Mouse (Mus musculus) embryonic facial prominence, embryonic 12.5 days (tissue): ENCODE results near the gene Ptpn13. TPM values are rescaled to one million over a fixed set of nuclear protein-coding genes. Genes with fewer than 3 reads are reported as not detected.

Source experiments
- ATAC-seq: fragments of 200-750 bp; cut with Nextera tagmentation; 2 replicates; pipeline ENCODE4 v1.8.0; 2017; ENCODE audit not compliant: insufficient number of reproducible peaks, insufficient read depth, low FRiP score, low TSS enrichment
- H3K27ac ChIP-seq: fragments of 300-500 bp; sonication (generic); 2 replicates; pipeline ENCODE4 v1.5.1; 2016; ENCODE audit warnings: mild to moderate bottlenecking
- H3K27me3 ChIP-seq: fragments of 300-500 bp; sonication (generic); 2 replicates; pipeline ENCODE4 v1.6.1; 2016; ENCODE audit warnings: mild to moderate bottlenecking, moderate library complexity
- H3K36me3 ChIP-seq: fragments of 300-500 bp; sonication (generic); 2 replicates; pipeline ENCODE4 v1.6.1; 2016; ENCODE audit warnings: mild to moderate bottlenecking
- H3K4me1 ChIP-seq: fragments of 300-500 bp; sonication (generic); 2 replicates; pipeline ENCODE4 v1.6.1; 2016
- H3K4me2 ChIP-seq: fragments of 300-500 bp; sonication (generic); replicated peaks from 2 replicates; pipeline ENCODE4 v1.6.1; 2016; ENCODE audit warnings: mild to moderate bottlenecking, moderate library complexity
- H3K4me3 ChIP-seq: fragments of 300-500 bp; sonication (generic); 2 replicates; pipeline ENCODE4 v1.5.1; 2016; ENCODE audit warnings: mild to moderate bottlenecking
- H3K9ac ChIP-seq: fragments of 300-500 bp; sonication (generic); 2 replicates; pipeline ENCODE4 v1.6.1; 2016; ENCODE audit warnings: mild to moderate bottlenecking, moderate library complexity
- H3K9me3 ChIP-seq: fragments of 300-500 bp; sonication (generic); 2 replicates; pipeline ENCODE4 v1.6.1; 2016; ENCODE audit warnings: mild to moderate bottlenecking, moderate library complexity
- WGBS: fragments of 180-500 bp; shearing (Covaris S2); methylation state at CpG from one replicate; pipeline ENCODE4 v1.1.7; 2016; 5-methylcytosine and 5-hydroxymethylcytosine counted together
- polyA plus RNA-seq: library from polyadenylated mRNA; unstranded; fragments of >200 nt; fragmentation: Nextera tagmentation; extraction: Ambion mirVana; gene quantifications from 2 replicates; pipeline ENCODE4 v1.2.1, GENCODE M21; 2016

The Ptpn13 gene
- polyA plus RNA-seq, 1 experiment from 2014 or later, result 19.2 TPM

DNA sequence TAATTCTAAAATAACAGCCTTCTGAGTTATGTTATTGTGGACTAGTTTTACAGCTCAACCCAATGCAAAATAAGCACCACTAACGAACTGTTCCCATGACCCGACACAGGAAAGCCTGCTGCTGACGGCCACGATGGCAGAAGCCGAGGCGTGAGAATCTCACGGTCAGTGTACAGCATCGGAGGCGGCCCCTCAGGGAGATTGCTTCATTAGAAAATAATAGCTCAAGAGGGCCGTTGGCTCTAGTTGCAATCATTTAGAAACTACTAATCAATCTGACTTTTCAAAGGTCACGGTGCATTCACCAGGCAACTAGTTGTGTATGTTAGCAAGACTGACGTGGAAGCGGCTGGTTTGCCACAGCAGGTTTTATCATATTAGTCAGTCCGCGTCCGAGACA is 31.2 kb upstream of the Ptpn13 start:
- ATAC-seq, result no peak
- Histone ChIP-seq H3K36me3 (no peaks in the 10 kb centered on the region), H3K4me3 (no peak overlapping the region), H3K4me2 (no peak overlapping the region), H3K4me1 (peaks cover 7% of the 10 kb centered on the region; the same call in 1 of the 2 replicates), H3K9me3 (no peaks in the 10 kb centered on the region), H3K27me3 (no peaks in the 10 kb centered on the region), H3K27ac (no peak overlapping the region), H3K9ac (no peak overlapping the region)
- 56% methylated on average over 16 of the region's 16 CpGs for WGBS

DNA sequence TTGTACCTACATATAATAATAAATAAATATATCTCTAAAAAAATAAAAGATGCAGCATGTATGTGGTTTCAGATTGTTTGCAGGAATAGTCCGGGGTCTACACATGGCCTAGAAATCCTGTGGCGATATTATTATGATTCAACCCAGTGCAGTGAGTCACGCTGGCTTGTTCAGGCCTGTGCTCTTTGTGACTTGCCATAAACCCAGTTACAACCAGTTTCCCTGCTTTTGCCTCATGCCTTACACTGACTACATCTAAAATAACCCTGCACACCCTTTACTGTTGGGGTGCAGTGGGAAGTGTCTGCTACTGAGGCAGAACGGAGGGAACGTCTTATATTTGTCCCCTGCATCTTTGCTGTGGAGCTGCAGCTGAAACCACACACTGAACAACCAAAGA is 29.3 kb upstream of the Ptpn13 start:
- peaks cover 7% of the 10 kb centered on the region; the same call in 1 of the 2 replicates for H3K4me1 ChIP-seq
- H3K27me3 ChIP-seq, result no peaks in the 10 kb centered on the region
- H3K27ac ChIP-seq, result no peak overlapping the region
- H3K4me2 ChIP-seq, result no peak overlapping the region
- no peak for ATAC-seq
- no peak overlapping the region for H3K9ac ChIP-seq
- H3K36me3 ChIP-seq, result no peaks in the 10 kb centered on the region
- WGBS, result 85% methylated on average over 5 of the region's 5 CpGs
- H3K9me3 ChIP-seq, result no peaks in the 10 kb centered on the region
- H3K4me3 ChIP-seq, result no peak overlapping the region

DNA sequence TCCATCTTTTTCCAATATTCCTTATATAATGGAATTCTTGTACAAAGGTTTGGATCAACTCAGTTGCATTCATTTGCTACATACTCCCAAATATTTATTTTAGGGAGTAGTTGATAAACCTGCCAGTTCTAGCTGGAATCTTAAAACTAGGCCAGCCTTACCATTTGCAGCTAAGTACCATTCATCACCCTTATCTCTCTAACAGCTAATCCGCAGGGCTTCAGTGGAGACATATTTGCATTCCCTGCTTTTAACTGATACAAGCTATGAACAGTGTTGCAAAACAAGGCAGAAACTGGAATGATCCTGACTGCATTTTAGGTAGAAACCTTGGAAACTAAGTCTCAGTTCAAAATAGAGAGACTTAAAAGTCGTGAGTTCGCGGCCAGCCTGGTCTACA is 27.6 kb upstream of the Ptpn13 start:
- Histone ChIP-seq H3K9ac (no peak overlapping the region), H3K4me3 (no peak overlapping the region)
- WGBS, result 90% methylated on average over 4 of the region's 4 CpGs

DNA sequence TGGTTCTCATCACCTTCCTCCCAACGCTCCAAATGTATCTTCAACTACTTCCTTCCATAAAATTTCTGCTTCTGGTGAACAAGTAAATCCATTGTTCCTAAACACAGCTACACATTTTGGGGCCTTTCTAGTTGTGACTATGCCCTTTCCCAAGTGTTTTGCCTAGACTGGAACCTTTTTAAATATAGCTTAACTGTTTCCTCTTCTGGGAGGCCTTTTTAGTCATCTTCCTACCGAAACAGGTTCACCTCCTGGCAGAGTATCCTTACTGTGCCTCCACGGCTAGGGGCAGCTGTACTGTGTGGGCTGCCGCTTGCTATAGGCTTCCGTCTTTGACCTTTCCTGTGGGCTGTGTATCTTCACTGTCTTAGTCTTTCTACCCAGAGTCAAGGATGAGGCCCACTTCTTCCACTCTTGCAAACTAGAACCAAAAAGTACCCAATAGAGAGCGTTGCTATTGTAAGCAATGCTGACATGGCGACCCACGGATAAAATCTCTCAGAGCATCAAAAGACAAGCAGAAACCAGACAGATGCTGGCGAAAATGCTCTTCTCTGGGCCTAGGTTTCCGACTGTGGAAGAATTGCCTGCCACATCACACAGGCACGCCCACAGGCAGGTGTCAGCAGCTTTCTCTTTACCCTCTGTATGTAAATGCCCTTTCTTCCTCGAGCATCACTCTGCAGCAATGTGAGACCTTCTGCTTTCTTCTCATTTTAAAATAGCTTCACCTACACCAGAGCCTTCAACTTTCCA is 20.6 kb upstream of the Ptpn13 start:
- H3K27ac ChIP-seq, result no peak overlapping the region
- H3K27me3 ChIP-seq, result no peaks in the 10 kb centered on the region
- no peaks in the 10 kb centered on the region for H3K4me1 ChIP-seq
- no peak overlapping the region for H3K4me2 ChIP-seq
- no peak overlapping the region for H3K4me3 ChIP-seq
- H3K36me3 ChIP-seq, result no peaks in the 10 kb centered on the region
- ATAC-seq, result no peak
- no peak overlapping the region for H3K9ac ChIP-seq
- H3K9me3 ChIP-seq, result no peaks in the 10 kb centered on the region
- 80% methylated on average over 12 of the region's 12 CpGs for WGBS

More for the DNA sequence above, 27.6 kb upstream of the Ptpn13 start:
- no peaks in the 10 kb centered on the region for H3K9me3 ChIP-seq
- H3K4me2 ChIP-seq, result no peak overlapping the region
- no peak overlapping the region for H3K27ac ChIP-seq
- H3K27me3 ChIP-seq, result no peaks in the 10 kb centered on the region
- ATAC-seq, result no peak
- peaks cover 7% of the 10 kb centered on the region; the same call in 1 of the 2 replicates for H3K4me1 ChIP-seq
- H3K36me3 ChIP-seq, result no peaks in the 10 kb centered on the region

DNA sequence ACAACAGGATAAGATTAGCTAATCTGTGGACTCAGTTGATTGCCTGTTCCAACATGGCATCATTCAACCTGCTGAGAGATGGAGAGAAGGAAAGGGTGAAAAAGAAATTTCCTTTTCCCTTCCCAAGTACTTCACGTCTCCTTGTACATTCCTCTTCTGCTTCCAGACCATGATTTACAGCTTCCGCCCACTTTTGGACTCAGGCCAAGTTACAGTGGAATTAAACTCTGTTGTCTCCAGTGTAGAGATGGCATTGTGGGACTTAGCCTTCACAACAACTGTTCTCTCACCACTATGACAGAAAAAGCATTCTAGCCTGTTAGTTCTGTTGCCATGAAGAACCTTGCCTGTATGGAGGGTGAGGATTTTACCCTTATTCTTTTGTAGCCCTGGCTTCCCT is 19.1 kb upstream of the Ptpn13 start:
- 53% methylated on average over 2 of the region's 2 CpGs for WGBS
- H3K9me3 ChIP-seq, result no peaks in the 10 kb centered on the region
- ATAC-seq, result no peak
- H3K27ac ChIP-seq, result no peak overlapping the region
- H3K36me3 ChIP-seq, result no peaks in the 10 kb centered on the region
- no peak overlapping the region for H3K4me2 ChIP-seq
- H3K4me3 ChIP-seq, result no peak overlapping the region
- no peaks in the 10 kb centered on the region for H3K27me3 ChIP-seq
- H3K9ac ChIP-seq, result no peak overlapping the region
- H3K4me1 ChIP-seq, result no peaks in the 10 kb centered on the region

DNA sequence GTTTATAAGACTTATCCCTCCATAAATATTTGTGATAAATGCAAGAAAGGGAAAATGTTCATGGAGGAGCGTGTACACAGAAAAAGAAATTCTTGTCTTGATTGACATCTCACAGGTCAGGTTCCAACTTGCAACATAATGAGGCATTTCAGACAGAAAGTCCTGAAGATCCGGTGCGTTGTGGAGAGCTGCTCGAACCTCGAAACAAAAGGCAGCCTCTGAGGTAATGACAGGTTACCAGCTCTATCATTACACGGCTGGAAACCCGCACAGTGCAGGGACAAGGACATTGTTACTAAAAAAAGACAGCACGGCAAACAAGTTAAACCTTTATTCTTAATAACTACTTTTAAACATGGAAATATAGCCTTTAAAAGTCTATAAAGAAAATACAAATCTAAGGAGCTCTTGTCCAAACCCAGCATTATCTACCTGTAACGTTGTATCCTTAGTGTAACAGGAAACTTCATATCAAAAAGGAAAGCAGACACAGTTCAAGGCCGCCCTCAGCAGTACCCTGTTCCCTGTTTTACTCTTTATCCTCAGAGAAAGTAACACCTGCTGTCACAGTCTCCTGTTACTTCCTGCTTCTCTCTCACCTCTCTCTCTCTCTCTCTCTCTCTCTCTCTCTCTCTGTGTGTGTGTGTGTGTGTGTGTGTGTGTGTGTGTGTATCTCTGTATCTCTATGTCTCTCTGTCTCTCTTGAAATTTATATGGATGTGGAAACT is 12.8 kb upstream of the Ptpn13 start:
- Histone ChIP-seq H3K4me2 (no peak overlapping the region), H3K9ac (no peak overlapping the region), H3K27ac (0 out of 2 replicates have a peak overlapping the region, but pooled peaks have one; percentile 3), H3K36me3 (no peaks in the 10 kb centered on the region), H3K27me3 (no peaks in the 10 kb centered on the region), H3K4me3 (no peak overlapping the region), H3K4me1 (no peaks in the 10 kb centered on the region), H3K9me3 (no peaks in the 10 kb centered on the region)
- no peak for ATAC-seq
- WGBS, result 41% methylated on average over 10 of the region's 10 CpGs

DNA sequence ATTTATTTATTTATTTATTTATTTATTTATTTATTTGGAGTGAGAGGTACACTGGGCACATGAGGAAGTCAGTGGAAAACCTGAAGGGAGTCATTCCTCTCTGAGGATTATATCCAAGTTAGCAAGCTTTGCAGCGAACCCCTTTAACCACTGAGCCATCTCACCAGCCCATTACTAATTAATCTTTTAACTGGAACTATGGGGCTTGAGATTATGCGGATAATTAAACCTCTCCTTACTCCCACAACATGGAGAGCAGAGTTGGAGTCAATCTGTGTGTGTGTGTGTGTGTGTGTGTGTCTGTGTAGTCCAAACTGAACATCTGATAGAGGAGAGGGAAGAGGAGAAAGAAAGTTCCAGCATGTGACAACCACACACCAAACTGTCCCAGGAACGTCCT is 10.4 kb upstream of the Ptpn13 start:
- no peaks in the 10 kb centered on the region for H3K36me3 ChIP-seq
- no peaks in the 10 kb centered on the region for H3K9me3 ChIP-seq
- H3K9ac ChIP-seq, result no peak overlapping the region
- ATAC-seq, result no peak
- H3K27me3 ChIP-seq, result no peaks in the 10 kb centered on the region
- no peaks in the 10 kb centered on the region for H3K4me1 ChIP-seq
- WGBS, result 68% methylated on average over 3 of the region's 3 CpGs
- no peak overlapping the region for H3K27ac ChIP-seq
- H3K4me2 ChIP-seq, result no peak overlapping the region
- no peak overlapping the region for H3K4me3 ChIP-seq

DNA sequence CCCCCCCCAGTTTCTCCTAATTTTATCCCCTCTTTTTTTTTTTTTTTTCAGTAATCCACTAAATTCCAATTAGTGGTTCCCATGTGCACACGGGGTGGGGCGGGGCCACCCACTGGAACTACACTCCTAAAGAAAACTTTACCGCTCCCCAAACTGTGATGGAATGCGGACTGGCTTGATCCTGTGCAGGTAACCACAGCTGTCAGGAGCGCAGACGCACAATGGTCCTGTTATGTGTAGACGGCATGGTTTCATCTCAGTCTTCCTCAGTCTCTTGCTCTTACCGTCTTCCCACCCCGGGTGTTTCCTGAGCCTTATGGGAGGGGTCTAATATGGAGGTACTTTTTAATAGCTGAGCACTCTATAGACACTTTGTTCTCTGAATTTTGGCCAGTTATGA is 7.0 kb upstream of the Ptpn13 start:
- no peaks in the 10 kb centered on the region for H3K9me3 ChIP-seq
- 65% methylated on average over 9 of the region's 9 CpGs for WGBS
- H3K36me3 ChIP-seq, result no peaks in the 10 kb centered on the region
- no peak overlapping the region for H3K9ac ChIP-seq
- H3K27ac ChIP-seq, result no peak overlapping the region
- H3K4me3 ChIP-seq, result no peak overlapping the region
- H3K4me1 ChIP-seq, result peaks cover 14% of the 10 kb centered on the region; the same call in 1 of the 2 replicates
- ATAC-seq, result no peak
- H3K4me2 ChIP-seq, result no peak overlapping the region
- H3K27me3 ChIP-seq, result 0 out of 2 replicates have a peak, but pooled peaks cover 3% of the 10 kb centered on the region

DNA sequence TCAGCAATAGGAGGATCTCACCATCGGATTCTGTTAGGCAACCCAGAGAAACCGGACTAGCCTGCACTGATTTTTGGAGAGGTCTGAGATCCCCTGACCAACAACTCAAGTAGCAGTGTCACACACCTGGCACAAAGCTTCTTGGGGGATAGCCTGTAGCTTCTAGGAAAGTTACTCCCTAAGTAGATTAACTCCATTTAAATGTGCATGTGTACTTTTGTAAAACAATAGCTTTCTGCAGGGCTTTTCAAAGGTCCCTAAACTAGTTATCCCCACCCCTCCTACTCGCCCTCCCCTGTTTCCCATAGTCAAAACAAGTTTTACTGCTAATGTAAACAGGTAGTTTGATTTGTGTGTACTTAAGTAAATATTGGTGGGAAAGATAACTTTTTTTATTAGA is 6.1 kb upstream of the Ptpn13 start:
- Histone ChIP-seq H3K27ac (no peak overlapping the region), H3K4me1 (peaks cover 19% of the 10 kb centered on the region; the same call in 1 of the 2 replicates), H3K4me3 (no peak overlapping the region), H3K4me2 (no peak overlapping the region), H3K27me3 (0 out of 2 replicates have a peak, but pooled peaks cover 3% of the 10 kb centered on the region), H3K36me3 (no peaks in the 10 kb centered on the region), H3K9ac (no peak overlapping the region), H3K9me3 (no peaks in the 10 kb centered on the region)
- no peak for ATAC-seq
- WGBS, result 62% methylated on average over 3 of the region's 3 CpGs

DNA sequence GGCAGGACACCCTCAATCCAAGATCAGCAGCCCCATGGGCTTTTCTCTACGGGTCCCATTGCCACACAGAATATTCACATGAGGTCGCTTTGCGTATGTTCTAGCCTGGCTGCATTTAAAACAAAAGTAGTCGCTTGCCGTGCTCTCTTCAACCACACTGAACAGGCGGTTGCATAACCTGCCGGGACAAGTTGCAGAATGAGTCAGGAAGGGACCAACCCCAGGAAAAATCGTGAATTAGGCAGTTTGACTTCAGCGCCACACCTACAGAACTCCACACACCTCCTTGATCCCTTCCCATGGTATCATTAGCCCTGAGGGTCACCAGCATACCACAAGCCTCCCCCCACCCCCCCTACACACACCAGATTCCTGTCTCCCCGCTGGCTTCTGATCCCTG is 4.4 kb upstream of the Ptpn13 start:
- Histone ChIP-seq H3K4me2 (0 out of 2 replicates have a peak overlapping the region, but pooled peaks have one; percentile 2), H3K9ac (no peak overlapping the region), H3K27ac (no peak overlapping the region), H3K36me3 (no peaks in the 10 kb centered on the region), H3K4me3 (no peak overlapping the region), H3K9me3 (no peaks in the 10 kb centered on the region), H3K4me1 (peaks cover 21% of the 10 kb centered on the region; the same call in 1 of the 2 replicates), H3K27me3 (0 out of 2 replicates have a peak, but pooled peaks cover 3% of the 10 kb centered on the region)
- 33% methylated on average over 10 of the region's 10 CpGs for WGBS
- ATAC-seq, result no peak

DNA sequence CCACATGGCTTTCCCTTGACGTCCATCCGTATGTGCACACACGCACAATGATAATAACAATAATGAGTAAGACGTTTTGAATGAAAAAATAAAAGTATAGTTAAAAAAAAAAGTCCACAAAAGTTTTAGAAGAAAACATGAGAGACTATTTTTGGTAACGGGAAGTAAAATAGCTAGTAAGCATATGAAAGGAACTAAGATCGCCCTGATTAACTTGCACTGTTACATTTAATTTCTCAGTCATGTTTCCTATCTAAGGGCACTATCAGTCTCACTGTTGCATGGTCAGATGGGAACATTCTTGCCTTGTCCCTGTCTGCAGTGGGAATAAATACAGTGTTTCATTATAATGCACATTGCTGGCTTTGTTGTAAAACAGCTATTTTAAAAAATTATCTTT is 2.4 kb upstream of the Ptpn13 start:
- no peak overlapping the region for H3K9ac ChIP-seq

More for the DNA sequence above, 2.4 kb upstream of the Ptpn13 start:
- Histone ChIP-seq H3K36me3 (no peaks in the 10 kb centered on the region), H3K4me2 (no peak overlapping the region), H3K27me3 (0 out of 2 replicates have a peak, but pooled peaks cover 3% of the 10 kb centered on the region), H3K4me3 (no peak overlapping the region), H3K27ac (no peak overlapping the region), H3K9me3 (no peaks in the 10 kb centered on the region), H3K4me1 (peaks cover 32% of the 10 kb centered on the region; the same call in 1 of the 2 replicates)
- WGBS, result 65% methylated on average over 6 of the region's 6 CpGs
- no peak for ATAC-seq
